Mouse (Mus musculus) thymus, postnatal 10 days (tissue): ENCODE measurements at regions not wholly inside any gene's neighbourhood (a gene's known extent, or its start where the extent isn't known, plus 50 kb on each side); places are given as distances from the start of the nearest gene placed in this dataset.
"Not testable (repeated sequence)": the region's sequence is repeated elsewhere in the genome, so short reads cannot be mapped to it uniquely, and the experiment has no call there.

Source experiments
- DNase-seq, 2 experiments: peaks; one replicate each; pipeline ENCODE4 v3.0.0; 2021; ENCODE audit warnings: low spot score in 2 of 2

DNA sequence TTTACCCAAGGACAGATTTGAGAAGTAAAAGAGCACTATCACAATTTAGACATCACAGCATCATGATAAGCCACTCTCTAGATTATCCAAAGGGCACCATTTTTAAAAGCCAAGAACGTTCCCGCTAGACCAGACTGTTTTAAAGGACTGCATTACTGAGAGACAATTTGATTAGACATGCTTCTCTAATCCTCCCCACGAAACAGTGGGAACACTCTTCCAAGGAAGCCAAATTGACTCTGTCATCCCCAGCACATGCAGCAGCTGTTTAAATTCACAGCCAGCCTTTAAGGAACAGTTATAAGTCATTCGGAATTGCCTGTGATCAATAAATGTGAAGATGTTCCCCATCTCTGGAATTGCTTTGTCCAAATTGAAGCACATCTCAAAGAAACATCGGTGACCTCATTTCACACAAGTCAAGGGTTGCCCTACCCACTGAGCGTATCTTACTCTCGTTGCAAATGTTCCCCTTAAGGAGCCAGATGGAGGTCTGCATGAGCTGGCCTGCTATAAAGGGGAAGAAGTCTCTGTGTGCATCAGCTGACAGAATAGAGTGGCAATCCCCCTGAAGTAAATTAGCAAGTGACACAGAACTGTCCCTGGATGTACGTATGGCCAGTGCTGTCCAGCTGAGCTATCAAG, 393.2 kb downstream of the Pid1 start:
- DNase-seq: no peak

DNA sequence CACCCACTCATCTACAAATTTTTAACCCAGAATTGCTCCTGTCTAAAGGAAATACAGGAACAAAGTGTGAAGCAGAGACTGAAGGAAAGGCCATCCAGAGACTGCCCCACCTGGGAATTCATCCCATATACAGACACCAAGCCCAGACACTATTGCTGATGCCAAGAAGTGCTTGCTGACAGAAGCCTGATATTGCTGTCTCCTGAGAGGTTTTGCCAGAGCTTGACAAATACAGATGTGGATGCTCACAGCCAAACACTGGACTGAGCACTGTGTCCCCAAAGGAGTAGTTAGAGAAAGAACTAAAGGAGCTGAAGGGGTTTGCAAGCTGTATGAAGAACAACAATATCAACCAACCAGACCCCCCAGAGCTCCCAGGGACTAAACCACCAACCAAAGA, 399.3 kb downstream of the Pid1 start:
- DNase-seq: not testable (repeated sequence)

DNA sequence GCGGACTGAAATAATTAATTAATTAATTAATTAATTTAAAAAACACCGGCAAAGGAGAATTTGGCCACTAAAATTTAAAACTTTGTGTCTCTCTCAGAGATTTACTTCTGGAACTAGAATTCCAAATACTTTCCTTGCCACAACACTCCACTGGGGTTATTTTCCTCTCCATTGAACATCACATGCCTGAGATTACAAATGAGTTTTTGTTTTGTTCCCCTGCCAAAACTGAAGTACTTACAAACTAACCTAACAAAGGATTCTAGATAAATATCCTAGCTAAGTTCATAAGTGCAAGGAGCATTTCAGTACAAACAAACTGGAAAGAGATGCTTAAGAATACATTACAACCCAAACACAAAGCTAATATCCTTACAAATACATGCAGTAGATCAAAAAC, 402.2 kb downstream of the Pid1 start:
- no peak for DNase-seq

DNA sequence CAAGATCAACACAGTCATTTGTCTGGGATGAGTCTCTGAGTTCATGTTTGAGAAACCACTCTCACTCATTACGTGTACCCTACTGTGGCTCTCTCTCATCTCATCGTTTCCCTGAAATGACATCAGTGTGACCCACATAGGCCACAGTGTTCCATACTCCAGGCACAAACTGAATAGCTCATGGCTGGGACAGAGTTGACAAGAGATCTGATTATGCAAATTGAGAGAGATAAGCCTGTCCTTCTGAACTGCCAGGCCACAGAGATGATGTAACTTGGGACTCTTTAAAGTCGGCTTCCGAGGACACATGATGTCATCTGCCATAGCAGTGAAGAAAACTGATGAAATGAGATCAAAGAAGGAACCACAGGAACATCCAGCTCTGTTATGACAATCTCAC, 404.2 kb downstream of the Pid1 start:
- DNase-seq: no peak

DNA sequence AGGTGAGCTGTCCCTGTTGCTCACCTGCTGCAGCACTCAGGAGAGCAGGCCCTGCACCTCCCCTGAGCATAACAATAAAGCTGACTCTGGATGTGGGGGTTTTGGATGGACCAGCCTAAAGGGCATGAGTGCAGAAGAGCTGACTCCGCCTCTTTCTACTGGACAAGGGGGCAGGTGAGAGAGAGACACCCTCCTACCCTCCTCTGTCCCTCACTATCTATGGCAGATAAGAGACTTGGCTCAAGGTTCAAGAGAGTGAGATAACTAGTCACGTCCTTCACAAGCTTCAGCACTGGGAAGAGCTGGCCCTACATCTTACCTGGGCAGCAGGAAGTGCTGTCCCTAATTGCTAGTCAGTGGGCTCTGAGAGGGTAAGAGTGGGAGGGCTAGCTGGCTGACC, 441.1 kb downstream of the Pid1 start:
- DNase-seq: no peak

DNA sequence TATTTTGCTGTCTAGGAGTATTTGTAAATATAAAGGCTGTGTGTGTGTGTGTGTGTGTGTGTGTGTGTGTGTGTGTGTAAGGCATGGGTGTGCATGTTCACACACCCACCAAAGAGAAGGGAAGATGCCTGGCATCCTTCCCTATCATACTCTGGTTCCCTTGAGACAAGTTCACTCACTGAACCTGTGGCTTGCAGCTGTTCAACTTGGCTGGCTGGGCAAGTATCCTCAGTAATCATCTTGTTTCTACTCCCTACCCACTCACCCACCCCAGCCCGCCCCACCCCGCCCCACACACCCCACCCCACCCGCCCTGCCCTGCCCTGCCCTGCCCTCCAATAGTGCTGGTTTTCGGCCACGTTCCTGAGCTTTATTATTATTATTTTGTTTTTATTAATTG, 448.5 kb downstream of the Pid1 start:
- DNase-seq: no peak

DNA sequence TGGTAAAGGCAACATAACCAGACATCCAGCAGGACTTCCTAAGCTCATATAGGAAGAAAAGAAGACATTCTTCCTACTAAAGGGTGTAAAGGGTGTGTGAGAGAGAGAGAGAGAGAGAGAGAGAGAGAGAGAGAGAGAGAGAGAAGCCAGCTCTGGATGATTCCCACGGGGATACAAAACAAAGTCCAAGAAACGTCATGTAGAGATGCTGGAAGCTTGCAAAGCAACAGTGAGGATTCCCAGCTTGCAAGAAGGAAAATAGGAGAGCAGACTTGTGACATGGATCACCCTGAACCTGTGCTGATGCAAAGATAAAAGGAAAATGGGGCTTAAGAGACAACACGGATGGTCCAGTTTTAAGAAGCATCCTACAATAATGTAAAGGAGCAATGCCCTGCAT, 456.6 kb downstream of the Pid1 start:
- DNase-seq: no peak

DNA sequence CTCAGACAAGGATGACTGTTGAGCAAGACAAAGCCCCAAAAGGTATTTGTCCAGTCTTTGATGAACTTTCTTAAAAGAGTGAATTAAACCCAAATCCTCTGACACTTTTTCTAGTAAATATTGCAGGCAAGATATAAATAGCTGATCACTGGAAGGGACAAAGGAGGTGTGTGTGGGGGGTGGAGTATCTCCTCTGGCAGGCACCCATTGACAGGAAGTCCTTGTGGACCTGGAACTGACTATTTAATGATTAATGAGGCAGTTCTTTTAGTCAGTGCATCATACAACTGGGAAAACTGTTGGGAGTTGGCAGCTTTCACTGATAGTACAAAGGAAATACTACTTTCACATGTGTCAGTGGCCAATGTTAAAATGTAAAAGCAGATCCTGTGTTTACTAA, 457.1 kb downstream of the Pid1 start:
- no peak for DNase-seq

DNA sequence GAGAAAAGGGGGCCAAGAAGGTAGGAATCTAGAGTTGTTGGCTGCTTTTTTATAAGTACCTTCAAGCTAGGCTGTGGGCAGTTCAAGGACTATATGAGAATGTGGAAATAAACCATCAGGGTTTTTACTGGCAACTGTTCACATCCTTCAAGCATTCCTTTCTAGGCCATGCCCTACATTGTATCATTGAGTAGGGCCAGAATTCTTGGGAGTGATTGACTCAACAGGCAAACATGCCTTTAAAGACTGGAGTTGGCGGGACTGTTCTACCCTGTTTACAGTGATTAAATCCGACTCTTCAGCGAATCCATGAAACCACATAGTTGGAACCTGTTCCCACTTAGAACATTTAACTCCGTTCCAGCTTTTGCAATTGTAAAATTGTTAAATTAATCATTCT, 463.8 kb downstream of the Pid1 start:
- no peak for DNase-seq

DNA sequence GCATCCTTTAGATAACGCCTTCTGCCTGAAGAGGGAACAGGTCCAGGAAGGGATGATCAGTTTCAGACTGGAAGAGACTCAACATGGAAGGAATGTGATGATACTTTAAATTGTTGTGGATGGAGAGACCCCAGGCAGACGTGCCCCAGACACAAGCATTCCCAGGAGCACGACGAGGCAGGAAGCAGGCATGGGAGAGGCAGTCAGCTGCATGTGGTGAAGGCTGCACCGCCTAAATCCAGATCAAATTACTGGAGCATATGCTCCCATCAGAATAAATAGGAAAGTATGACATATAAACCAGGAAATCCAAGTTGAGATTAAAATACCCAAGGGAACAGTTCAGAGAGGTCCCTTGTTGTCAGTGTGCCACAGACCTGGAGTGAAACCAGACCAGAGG, 467.3 kb downstream of the Pid1 start:
- DNase-seq: no peak

DNA sequence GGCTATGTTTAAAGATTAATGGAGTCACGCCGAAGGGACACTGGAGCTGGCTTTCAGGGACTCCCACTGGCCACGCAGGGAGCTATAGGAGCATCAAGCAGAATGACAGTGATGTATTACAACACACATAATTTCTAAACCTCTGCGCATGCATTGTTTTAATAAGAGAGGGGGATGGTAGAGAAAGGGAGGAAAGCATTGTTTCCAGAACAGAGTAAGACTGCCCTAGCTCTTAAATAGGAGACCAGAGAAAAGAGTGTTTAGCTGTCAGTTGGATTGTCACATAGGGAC, 471.1 kb upstream of the Sphkap start:
- no peak for DNase-seq

DNA sequence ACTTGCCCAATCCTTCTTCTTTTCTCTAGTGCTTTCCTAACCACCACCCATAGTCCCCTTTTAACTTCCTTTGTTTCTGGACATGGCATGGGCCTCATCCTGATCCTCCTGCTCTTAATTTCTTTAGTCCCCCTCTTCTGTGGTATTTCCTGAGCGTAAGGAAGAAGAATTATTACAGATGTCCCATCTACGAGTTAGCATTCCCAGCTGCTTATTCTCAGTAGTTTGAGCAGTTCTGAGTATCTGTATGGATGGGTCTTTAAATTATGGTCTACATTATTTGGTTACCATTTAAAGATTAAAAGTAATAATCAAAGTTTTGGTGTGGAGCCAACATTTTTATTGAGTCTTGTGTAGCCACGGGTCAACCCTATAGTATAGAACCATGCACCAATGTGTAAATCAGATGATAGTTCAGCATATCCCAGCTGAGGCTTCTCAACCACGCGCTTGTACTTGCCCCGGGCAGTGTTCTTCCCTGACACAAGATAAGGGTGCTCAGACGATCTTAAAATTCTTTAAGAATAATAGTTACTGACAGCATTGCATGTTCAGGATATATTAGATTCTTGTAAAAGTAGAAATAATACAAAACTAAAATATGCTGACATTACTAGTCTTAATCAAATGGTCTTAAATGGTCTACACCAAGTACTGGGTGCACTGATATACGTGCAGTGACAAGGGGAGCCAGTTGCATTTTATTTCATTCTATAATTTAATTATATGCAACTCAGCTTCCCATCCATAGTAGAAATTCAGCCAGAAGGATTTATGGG, 470.5 kb upstream of the Sphkap start:
- DNase-seq: no peak

DNA sequence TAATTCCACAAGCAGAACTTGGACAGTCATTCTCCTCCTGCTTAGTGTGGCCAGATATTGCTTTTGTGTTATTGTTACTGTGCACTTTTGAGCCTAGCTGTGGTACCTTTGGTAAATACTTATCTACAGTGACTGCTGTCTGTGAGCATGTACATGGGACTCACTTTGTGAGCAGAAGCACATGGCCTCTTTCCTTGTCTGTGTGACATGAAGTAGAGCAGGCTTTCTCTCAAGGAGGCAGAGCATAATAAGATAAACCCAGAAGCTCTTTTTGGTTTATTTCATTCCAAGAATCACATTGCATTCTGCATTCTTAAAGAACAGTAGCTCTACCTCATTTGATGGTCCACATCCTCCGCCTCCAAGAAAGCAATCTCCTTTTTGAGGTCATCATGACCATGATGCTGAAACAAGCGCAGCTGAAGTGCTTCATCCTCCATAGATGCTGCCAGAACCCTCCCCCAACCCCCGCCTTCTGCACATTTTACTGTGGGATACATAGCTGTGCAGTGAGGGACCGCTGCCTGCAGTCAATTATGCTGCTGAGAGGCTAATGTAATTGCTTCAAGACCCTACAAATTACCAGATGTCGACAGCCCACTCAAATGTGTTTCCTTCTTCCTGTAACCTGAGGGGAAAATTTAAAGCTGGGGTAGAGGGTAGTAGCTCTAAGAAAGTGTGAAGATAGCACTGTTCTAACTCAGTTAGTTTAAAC, 463.0 kb upstream of the Sphkap start:
- DNase-seq: no peak

DNA sequence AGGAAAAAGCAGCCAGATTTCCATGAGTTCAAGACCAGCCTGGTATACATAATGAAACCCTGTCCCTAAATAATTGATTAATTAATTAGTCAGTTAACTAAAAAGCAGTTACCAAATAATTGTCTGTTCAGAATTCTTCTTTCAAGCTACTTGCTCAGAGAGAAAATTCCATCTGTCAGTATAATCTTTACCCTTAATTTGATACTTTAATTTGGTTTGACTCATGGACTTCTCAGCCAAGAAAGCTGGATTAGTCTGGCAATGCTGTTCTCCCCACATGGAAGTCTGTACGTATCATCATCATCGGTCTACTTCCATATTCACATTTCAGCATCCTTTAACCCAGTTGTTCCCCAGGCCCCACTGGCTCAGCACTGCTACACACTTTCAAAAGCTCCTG, 461.0 kb upstream of the Sphkap start:
- no peak for DNase-seq

DNA sequence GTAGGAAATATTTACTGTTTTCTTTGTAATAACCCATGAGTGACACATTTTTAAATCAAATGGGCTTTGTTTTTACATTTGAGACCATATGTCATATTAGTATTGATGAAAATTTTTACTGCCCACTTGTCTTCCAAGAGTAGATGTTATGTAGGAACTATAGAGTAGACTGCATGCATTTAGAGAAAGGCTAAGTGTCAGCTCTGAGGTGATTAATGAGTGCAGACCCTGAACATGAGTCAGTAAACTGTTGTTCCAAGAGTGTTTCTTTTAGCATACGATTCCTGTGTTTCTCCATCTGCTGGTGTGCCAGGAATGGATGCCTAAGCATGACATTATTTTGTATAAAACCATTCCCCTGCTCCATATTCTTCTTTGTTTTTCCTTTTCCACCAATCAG, 454.5 kb upstream of the Sphkap start:
- DNase-seq: no peak

DNA sequence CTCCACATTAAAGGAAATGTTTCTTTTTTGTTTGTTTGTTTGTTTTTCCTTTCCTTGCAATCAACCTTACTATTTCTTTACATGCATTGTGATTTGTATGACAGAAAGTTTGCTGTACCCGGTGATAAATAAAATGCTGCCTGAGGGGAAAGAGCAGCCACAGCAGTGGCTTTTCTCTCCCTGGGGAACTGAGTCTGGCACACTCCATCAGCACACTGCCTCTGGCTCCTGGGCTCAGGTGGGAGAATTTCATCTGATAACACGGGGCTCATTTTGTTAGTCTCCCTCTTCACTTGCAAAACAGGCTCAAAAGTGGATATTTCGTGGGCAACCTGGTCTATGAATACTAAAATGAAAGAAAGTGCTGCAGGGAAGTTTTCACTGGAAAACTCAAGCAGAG, 454.1 kb upstream of the Sphkap start:
- DNase-seq: no peak

DNA sequence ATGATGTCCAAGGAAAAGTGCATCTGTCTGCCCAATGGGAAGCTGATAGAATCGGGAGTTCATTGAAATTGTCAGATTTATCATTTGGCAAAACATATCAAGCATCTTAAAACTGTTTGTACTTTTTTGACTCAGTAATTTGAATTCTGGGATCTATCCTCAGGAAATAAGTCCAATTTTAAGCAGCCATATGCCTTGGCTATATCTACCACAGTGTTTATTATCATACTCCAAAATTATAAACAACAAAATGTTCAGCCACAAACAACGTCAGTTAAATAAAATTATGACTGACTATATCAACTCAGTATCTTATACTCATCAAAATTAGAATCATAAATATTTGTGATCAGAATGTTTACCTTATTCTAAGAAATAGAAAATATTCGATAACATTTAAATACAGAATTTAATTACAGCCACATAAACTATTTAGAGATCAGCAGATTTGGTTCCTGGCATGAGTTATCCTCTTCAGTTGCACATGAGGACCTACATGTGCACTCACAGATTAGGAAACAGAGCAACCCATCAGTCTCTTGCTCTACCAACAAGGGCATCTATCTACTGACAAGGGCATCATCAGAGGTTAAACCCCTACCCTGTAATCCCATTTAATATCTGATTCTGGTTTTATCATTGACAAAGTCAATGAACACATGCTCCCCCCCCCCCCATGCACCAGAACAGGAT, 451.9 kb upstream of the Sphkap start:
- no peak for DNase-seq

DNA sequence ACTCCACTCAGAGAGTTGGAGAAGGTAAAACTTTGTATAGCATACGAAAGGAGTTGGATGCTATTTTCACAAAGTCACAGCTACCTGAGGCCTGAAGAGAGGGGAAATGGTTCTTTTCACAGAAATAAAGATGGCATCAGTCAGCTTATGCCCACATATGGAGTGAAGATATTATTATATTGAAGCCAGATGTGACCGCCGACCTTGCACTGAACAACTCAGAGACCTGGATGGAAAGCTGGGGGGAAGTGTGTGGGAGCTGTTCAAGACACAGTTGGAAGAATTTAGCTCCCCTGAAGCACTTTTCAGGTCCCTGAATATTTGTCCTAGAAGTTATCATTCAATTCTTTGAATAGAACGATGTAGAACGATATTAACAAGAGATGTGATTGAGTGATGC, 446.0 kb upstream of the Sphkap start:
- DNase-seq: no peak

DNA sequence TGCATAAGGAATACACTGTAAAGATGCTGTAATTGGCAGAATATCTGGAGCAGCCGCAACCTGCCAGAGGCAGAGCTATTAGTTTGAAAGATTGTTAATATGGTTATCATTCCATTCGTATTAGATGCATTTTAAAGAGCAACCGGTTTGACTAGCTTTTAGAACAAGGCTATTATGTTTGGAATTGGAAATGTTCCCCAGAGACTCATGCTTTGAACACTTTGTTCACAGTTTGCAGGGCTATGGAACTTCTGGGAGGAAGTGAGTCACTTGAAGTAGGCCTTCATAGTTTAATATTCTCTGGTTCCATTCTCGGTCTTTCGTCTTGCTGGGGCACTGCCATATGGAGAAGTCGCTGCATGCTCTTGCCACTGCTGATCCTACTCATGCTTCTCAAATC, 443.1 kb upstream of the Sphkap start:
- DNase-seq: no peak

DNA sequence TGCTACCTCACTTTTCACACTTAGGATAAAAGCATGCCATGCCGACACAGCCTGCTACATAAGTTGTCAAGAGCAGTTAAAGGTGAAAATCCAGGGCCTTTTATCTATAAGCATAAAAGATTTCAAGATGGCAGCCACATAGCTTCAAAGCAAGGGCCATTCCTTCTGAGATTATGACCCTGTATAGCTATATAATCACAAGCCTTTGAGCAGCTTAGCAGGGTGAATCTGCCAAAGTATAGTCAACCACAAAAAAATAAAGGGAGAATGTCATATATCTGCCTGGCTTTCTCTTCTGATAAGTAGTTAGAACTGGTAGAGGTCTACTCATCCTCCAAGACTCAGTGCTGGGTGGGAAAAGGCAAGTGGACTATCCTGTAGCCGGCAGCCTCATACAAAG, 440.4 kb upstream of the Sphkap start:
- DNase-seq: no peak

DNA sequence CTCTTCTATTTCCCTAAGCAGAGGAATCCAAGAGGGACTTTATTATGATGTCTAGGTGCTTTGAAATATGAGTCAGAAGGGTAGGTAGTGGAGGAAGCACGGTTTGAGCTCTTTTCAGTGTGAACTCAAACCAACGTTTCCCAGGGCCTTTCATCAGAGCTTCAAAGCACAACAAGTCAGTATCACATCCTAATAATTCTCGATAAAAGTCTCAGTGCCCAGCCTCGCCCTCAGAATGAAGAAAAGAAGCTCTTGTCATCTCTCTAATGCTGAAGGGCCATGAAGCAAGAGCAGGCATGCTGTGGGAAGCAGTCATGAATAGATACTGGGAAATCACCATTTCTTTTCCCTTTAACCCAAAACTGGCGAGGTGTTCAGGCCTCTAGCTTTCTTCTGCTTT, 440.0 kb upstream of the Sphkap start:
- DNase-seq: no peak

DNA sequence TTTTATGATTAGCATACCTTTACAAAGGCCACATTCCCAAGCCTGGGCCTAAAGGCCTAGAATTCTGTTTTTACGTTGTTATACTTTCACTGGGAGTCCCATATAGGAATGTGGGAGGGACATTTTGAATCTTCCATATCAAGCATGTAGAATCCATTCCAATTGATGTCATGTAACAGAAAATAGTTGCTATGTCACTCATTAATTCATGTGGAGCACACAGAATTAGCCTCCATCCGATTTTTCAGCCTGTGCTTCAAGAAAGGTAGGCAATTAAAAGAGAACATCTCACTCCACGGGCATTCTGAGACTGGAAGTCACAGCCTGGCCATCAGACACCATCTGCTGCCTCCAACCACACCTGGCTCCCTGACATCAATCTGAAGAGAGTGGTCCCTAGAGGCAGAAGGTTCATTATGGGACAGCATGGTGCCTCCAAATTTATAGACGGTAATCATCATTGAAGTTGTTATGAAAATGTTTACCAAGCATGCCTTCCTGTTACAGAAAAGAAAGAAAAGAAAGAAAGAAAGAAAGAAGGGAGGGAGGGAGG, 436.9 kb upstream of the Sphkap start:
- DNase-seq: no peak

DNA sequence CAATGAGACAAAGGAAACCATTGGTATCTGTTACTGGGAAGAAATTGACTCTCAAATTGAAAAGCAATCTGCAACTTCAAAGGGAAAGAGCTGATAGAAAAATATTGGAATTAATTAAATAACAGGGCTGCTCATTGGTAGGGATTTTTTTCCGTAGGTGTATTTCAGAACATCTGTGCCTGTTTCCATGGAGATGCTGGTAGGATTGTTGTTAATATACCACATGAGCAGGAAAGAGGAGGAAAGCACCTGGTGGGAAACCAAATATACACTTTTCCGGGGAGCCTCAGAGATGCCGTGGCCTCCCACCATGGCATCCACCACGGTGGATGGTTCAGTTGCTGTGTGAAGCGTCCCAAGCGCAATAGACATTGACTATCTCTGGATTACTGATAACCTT, 428.0 kb upstream of the Sphkap start:
- no peak for DNase-seq
